Mouse (Mus musculus): ENCODE data around the gene Cpeb3. TPM values are rescaled to one million over a fixed set of nuclear protein-coding genes. Genes with fewer than 3 reads are reported as not detected.
"Not testable (repeated sequence)": the region's sequence is repeated elsewhere in the genome, so short reads cannot be mapped to it uniquely, and the experiment has no call there.

The Cpeb3 gene
- polyA plus RNA-seq, 1 experiment from 2014 or later = 9.8 TPM

DNA sequence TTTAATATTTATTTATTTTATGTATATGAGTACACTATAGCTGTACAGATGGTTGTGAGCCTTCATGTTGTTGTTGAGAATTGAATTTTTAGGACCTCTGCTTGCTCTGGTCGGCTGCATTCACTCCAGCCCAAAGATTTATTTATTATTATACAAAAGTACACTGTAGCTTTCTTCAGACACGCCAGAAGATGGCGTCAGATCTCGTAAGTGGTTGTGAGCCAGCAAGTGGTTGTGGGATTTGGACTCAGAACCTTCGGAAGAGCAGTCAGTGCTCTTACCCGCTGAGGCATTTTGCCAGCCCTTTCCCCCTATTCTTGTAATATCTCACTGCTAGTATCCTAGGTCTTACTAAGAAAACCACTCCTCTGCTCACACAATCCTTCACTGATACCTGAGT is 126.9 kb downstream of the Cpeb3 start:
- Histone ChIP-seq H3K4me1 (replicated peaks; ENCODE audit: control insufficient read depth, insufficient read depth, low read length) (no peaks in the 10 kb centered on the region), H3K4me2 (ENCODE audit: low read length) (no peak overlapping the region), H3K4me3 (replicated peaks; ENCODE audit: low read length) (no peak overlapping the region), H3K9ac (replicated peaks; ENCODE audit: low read depth, low read length) (no peak overlapping the region), H3K36me3 (ENCODE audit: control insufficient read depth, insufficient read depth) (no peaks in the 10 kb centered on the region), H3K27ac (ENCODE audit: low read length) (no peak overlapping the region), H3K9me3 (ENCODE audit: control insufficient read depth, low read length) (no peaks in the 10 kb centered on the region), H3K27me3 (replicated peaks; ENCODE audit: control insufficient read depth, insufficient read depth, low read length) (no peaks in the 10 kb centered on the region)
- no peak for ATAC-seq
- 57% methylated on average over 6 of the region's 6 CpGs for WGBS

DNA sequence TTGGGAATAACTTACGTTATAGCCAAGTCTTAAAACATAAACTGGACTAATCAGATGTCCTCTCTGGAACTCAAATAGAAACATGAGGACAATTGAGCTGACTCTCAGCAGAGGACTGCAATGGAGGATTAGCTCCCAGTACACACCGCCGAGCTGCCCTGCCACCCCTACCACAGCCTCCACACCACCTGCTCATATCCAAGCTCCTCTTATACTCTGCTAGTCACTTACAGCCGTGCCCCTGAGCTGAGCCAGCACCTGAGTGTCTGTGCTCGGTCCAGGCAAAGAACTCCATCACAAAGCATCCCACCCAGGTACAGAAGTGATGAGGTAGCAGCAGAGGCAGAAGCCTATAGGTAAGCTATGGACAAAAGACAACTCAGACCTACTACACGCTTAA is 129.2 kb downstream of the Cpeb3 start:
- Histone ChIP-seq H3K9me3 (ENCODE audit: control insufficient read depth, low read length) (no peaks in the 10 kb centered on the region), H3K36me3 (ENCODE audit: control insufficient read depth, insufficient read depth) (no peaks in the 10 kb centered on the region), H3K4me1 (replicated peaks; ENCODE audit: control insufficient read depth, insufficient read depth, low read length) (no peaks in the 10 kb centered on the region), H3K4me2 (ENCODE audit: low read length) (no peak overlapping the region), H3K4me3 (replicated peaks; ENCODE audit: low read length) (no peak overlapping the region), H3K9ac (replicated peaks; ENCODE audit: low read depth, low read length) (no peak overlapping the region), H3K27ac (ENCODE audit: low read length) (no peak overlapping the region), H3K27me3 (replicated peaks; ENCODE audit: control insufficient read depth, insufficient read depth, low read length) (no peaks in the 10 kb centered on the region)
- WGBS = 79% methylated on average over 6 of the region's 6 CpGs
- ATAC-seq = no peak

DNA sequence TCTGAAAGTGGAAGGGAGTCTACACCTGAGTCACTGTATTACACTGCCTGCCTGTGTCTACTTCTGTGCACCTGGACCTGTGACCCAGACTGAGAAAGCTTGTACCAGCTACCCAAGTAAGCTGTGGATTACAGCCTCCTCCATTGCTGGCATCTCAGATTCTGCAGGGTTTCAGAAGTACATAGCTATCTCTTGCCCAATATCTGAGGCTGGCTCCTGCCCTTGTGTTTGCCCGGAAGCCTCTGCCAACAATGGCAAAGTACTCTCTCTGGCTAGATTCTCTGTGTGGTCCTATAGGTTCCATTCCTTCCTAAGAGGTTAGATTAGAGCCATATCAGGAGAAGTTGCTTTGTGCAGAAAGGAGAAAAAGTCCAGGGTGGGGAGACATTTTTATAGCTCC is 129.8 kb downstream of the Cpeb3 start:
- no peak overlapping the region for H3K4me3 ChIP-seq (replicated peaks; ENCODE audit: low read length)
- 83% methylated on average over 1 of the region's 1 CpGs for WGBS

DNA sequence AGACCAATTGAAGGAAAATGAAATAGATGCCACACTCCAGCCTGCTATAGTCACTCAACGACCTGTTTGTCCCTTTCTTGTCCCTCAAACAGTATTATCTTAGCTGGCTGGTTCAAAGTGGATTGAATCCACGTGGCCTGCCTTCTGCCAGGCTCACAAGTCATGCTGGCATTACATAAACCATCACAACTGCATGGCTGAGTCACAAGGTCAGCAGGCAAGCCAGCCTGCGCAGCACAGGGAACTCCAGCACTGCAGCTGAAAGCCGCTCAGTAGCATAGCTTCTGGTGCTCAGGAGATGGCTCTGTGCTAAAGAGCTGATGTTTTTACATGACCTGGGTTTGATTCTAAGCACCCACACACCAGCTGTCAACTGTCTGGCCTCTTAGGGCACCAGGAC is 130.3 kb downstream of the Cpeb3 start:
- 62% methylated on average over 4 of the region's 4 CpGs for WGBS
- Histone ChIP-seq H3K4me2 (ENCODE audit: low read length) (no peak overlapping the region), H3K4me1 (replicated peaks; ENCODE audit: control insufficient read depth, insufficient read depth, low read length) (no peaks in the 10 kb centered on the region), H3K4me3 (replicated peaks; ENCODE audit: low read length) (no peak overlapping the region), H3K9ac (replicated peaks; ENCODE audit: low read depth, low read length) (no peak overlapping the region), H3K27me3 (replicated peaks; ENCODE audit: control insufficient read depth, insufficient read depth, low read length) (no peaks in the 10 kb centered on the region), H3K36me3 (ENCODE audit: control insufficient read depth, insufficient read depth) (no peaks in the 10 kb centered on the region), H3K27ac (ENCODE audit: low read length) (no peak overlapping the region), H3K9me3 (ENCODE audit: control insufficient read depth, low read length) (no peaks in the 10 kb centered on the region)
- ATAC-seq = no peak

More for the DNA sequence above, 129.8 kb downstream of the Cpeb3 start:
- H3K9me3 ChIP-seq (ENCODE audit: control insufficient read depth, low read length) = no peaks in the 10 kb centered on the region
- H3K4me1 ChIP-seq (replicated peaks; ENCODE audit: control insufficient read depth, insufficient read depth, low read length) = no peaks in the 10 kb centered on the region
- no peak overlapping the region for H3K9ac ChIP-seq (replicated peaks; ENCODE audit: low read depth, low read length)
- H3K27me3 ChIP-seq (replicated peaks; ENCODE audit: control insufficient read depth, insufficient read depth, low read length) = no peaks in the 10 kb centered on the region
- no peak overlapping the region for H3K4me2 ChIP-seq (ENCODE audit: low read length)
- no peaks in the 10 kb centered on the region for H3K36me3 ChIP-seq (ENCODE audit: control insufficient read depth, insufficient read depth)
- ATAC-seq = no peak
- H3K27ac ChIP-seq (ENCODE audit: low read length) = no peak overlapping the region

DNA sequence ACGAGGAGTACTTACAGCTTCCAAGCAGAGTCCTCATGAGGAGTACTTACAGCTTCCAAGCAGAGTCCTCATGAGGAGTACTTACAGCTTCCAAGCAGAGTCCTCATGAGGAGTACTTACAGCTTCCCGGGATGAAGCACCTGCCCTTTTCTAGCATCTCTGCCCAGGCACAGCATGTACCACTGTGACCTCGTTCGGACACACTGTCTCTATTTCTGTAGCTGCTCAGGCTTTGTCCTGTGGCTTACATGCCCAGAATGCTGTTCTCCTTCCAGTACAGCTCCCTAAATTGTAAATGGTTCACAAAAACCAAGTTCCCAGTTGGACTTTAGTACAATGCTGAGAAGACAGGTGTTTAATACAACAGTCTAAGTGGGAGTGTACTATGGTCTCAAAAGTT is 131.1 kb downstream of the Cpeb3 start:
- H3K4me3 ChIP-seq (replicated peaks; ENCODE audit: low read length); ATAC-seq; H3K4me1 ChIP-seq (replicated peaks; ENCODE audit: control insufficient read depth, insufficient read depth, low read length): not testable (repeated sequence)

DNA sequence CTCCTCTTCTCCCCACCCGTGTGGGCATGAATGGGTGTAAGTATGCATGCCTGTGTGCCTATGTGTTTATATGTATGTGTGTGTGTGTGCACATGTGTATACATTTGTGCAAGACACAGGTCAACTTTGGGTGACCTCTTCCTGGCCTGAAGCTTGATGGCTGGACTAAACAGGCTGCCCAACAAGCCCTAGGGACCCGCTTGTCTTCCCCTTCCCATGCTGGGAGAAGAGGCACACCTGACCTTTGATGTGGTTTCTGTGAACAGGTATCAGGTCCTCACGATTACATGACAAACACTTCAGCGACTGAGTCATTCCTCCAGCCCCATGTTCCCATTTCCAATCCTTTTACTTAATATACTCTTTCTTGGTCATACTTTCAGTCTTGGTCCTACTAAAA is 131.8 kb downstream of the Cpeb3 start:
- Histone ChIP-seq H3K4me1 (replicated peaks; ENCODE audit: control insufficient read depth, insufficient read depth, low read length) (no peaks in the 10 kb centered on the region), H3K9me3 (ENCODE audit: control insufficient read depth, low read length) (no peaks in the 10 kb centered on the region), H3K9ac (replicated peaks; ENCODE audit: low read depth, low read length) (no peak overlapping the region), H3K27me3 (replicated peaks; ENCODE audit: control insufficient read depth, insufficient read depth, low read length) (no peaks in the 10 kb centered on the region), H3K4me3 (replicated peaks; ENCODE audit: low read length) (no peak overlapping the region), H3K27ac (ENCODE audit: low read length) (no peak overlapping the region), H3K4me2 (ENCODE audit: low read length) (no peak overlapping the region), H3K36me3 (ENCODE audit: control insufficient read depth, insufficient read depth) (no peaks in the 10 kb centered on the region)
- ATAC-seq = no peak
- WGBS = 90% methylated on average over 4 of the region's 4 CpGs

More for the DNA sequence above, 131.1 kb downstream of the Cpeb3 start:
- H3K9me3 ChIP-seq (ENCODE audit: control insufficient read depth, low read length); H3K27ac ChIP-seq (ENCODE audit: low read length); H3K9ac ChIP-seq (replicated peaks; ENCODE audit: low read depth, low read length); H3K27me3 ChIP-seq (replicated peaks; ENCODE audit: control insufficient read depth, insufficient read depth, low read length); H3K36me3 ChIP-seq (ENCODE audit: control insufficient read depth, insufficient read depth); H3K4me2 ChIP-seq (ENCODE audit: low read length): not testable (repeated sequence)
- WGBS = 78% methylated on average over 4 of the region's 4 CpGs

DNA sequence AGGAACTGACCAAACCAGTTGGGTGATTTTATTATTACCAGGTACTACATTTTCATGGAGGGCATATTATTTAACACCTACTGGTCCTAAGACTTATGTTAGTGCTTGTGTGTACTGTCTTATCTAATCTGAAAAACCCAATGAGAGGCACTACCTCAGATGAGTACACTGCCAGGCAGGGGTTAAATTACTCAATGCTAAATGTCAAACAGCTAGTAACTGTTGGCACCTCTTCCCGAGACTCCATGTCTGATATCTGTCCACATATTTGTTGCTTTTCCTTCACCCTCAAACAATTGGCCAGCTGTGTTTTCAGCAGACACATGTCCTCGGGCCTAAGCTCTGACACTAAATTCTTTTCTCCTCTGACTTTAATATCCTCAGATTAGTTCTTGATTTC is 132.3 kb downstream of the Cpeb3 start:
- no peak overlapping the region for H3K4me3 ChIP-seq (replicated peaks; ENCODE audit: low read length)
- H3K9ac ChIP-seq (replicated peaks; ENCODE audit: low read depth, low read length) = no peak overlapping the region
- H3K27ac ChIP-seq (ENCODE audit: low read length) = no peak overlapping the region
- no peaks in the 10 kb centered on the region for H3K9me3 ChIP-seq (ENCODE audit: control insufficient read depth, low read length)
- no peaks in the 10 kb centered on the region for H3K27me3 ChIP-seq (replicated peaks; ENCODE audit: control insufficient read depth, insufficient read depth, low read length)
- ATAC-seq = no peak
- H3K36me3 ChIP-seq (ENCODE audit: control insufficient read depth, insufficient read depth) = no peaks in the 10 kb centered on the region
- WGBS = 50% methylated on average over 2 of the region's 2 CpGs
- H3K4me1 ChIP-seq (replicated peaks; ENCODE audit: control insufficient read depth, insufficient read depth, low read length) = no peaks in the 10 kb centered on the region
- no peak overlapping the region for H3K4me2 ChIP-seq (ENCODE audit: low read length)

DNA sequence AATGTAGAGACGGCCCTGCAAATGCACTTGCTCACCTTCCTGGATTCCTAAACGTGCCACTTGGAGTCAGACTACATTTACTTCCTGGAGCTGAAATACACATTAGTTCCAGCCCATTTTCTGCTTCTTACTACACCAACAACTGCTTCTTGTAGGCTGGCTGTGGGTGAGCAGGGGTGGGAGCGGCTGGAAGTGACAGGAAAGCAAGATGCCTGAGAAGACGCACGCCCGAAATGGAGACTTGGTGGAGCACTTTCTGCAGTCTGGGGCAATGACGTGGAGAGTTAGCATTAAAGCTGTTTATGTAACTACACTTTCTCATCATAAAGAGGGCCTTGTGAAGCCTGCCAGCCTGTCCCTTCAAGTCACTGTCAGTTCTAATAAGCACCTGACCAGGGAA is 132.7 kb downstream of the Cpeb3 start:
- Histone ChIP-seq H3K4me1 (replicated peaks; ENCODE audit: control insufficient read depth, insufficient read depth, low read length) (no peaks in the 10 kb centered on the region), H3K4me2 (ENCODE audit: low read length) (no peak overlapping the region), H3K27me3 (replicated peaks; ENCODE audit: control insufficient read depth, insufficient read depth, low read length) (no peaks in the 10 kb centered on the region), H3K9me3 (ENCODE audit: control insufficient read depth, low read length) (no peaks in the 10 kb centered on the region), H3K27ac (ENCODE audit: low read length) (no peak overlapping the region), H3K9ac (replicated peaks; ENCODE audit: low read depth, low read length) (no peak overlapping the region), H3K36me3 (ENCODE audit: control insufficient read depth, insufficient read depth) (no peaks in the 10 kb centered on the region), H3K4me3 (replicated peaks; ENCODE audit: low read length) (no peak overlapping the region)
- ATAC-seq = no peak
- 81% methylated on average over 7 of the region's 7 CpGs for WGBS

DNA sequence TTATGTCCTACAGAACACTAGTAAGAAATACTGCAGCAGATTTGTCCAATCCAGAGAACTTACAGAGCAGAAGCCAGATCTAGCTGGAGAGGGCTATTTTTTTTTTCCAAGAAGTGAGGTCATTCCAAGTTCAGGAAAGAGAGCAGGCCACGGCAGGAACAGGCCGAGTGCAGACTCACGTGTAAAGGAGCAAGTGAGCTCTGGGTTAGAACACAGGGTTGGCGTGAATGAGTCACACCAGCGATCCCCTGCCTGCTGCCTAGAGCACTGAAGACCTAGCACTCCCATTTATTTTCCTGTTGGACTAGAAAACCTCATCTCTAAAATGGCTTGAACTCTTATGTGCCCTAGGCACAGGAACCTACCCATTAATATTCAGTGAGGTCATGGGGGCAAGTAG is 133.7 kb downstream of the Cpeb3 start:
- H3K27ac ChIP-seq (ENCODE audit: low read length) = no peak overlapping the region
- H3K9me3 ChIP-seq (ENCODE audit: control insufficient read depth, low read length) = no peaks in the 10 kb centered on the region
- 94% methylated on average over 5 of the region's 5 CpGs for WGBS
- no peak for ATAC-seq
- H3K27me3 ChIP-seq (replicated peaks; ENCODE audit: control insufficient read depth, insufficient read depth, low read length) = no peaks in the 10 kb centered on the region
- no peak overlapping the region for H3K4me2 ChIP-seq (ENCODE audit: low read length)
- H3K4me1 ChIP-seq (replicated peaks; ENCODE audit: control insufficient read depth, insufficient read depth, low read length) = no peaks in the 10 kb centered on the region
- no peaks in the 10 kb centered on the region for H3K36me3 ChIP-seq (ENCODE audit: control insufficient read depth, insufficient read depth)
- H3K4me3 ChIP-seq (replicated peaks; ENCODE audit: low read length) = no peak overlapping the region
- H3K9ac ChIP-seq (replicated peaks; ENCODE audit: low read depth, low read length) = no peak overlapping the region

DNA sequence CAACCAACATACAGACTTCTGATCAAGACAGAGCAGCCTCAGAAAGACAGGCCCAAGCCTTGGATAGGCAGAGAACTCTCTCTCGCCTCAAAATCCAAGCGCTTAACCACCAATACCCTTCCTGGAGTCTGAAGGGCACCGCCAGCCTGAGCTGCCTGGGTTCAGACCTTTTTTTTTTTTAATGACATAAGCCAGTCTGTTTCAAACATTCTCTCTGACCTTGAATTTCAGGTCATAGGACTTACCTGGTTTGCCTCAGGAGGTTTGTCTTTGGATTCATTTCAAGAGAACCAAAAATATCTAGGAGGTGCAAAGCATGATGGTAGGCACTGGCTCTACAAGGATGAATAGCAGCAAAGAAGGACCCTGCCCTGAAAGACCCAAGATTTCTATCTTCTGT is 134.1 kb downstream of the Cpeb3 start:
- no peak overlapping the region for H3K4me2 ChIP-seq (ENCODE audit: low read length)
- no peak overlapping the region for H3K9ac ChIP-seq (replicated peaks; ENCODE audit: low read depth, low read length)
- 97% methylated on average over 3 of the region's 3 CpGs for WGBS
- H3K27me3 ChIP-seq (replicated peaks; ENCODE audit: control insufficient read depth, insufficient read depth, low read length) = no peaks in the 10 kb centered on the region
- H3K4me3 ChIP-seq (replicated peaks; ENCODE audit: low read length) = no peak overlapping the region
- H3K27ac ChIP-seq (ENCODE audit: low read length) = no peak overlapping the region
- no peaks in the 10 kb centered on the region for H3K4me1 ChIP-seq (replicated peaks; ENCODE audit: control insufficient read depth, insufficient read depth, low read length)
- ATAC-seq = no peak
- no peaks in the 10 kb centered on the region for H3K9me3 ChIP-seq (ENCODE audit: control insufficient read depth, low read length)
- H3K36me3 ChIP-seq (ENCODE audit: control insufficient read depth, insufficient read depth) = no peaks in the 10 kb centered on the region
